Mouse (Mus musculus): ENCODE measurements around the gene Spta1. TPM values are rescaled to one million over a fixed set of nuclear protein-coding genes. Genes with fewer than 3 reads are reported as not detected.

Spta1 gene
- polyA plus RNA-seq (2017; shearing (Covaris generic)) = 0.22 TPM

DNA sequence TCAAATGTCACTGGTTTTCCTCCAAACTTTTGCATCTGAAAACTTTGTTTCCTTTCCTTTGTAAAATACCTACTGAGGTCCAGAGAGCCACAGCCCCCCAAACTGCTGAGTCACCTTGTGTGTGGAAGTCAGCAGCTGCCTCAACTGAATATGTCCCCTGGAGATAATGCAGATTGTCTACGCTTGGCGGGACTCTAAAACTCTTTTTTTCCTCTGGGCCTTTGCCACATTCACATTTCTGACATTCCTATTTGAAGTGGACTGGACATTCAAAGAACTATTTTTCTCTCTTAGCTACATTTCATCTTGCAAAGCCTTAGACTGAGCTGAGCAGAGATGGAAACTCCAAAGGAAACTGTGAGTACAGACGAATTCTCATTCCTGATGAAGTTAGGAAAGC lies at the start of gene Spta1:
TSS of gene Spta1 (plus strand) at position 172 of the 400 bp plus-strand sequence.

GRCm38 (mm10) chr1:174131217-174131616 lies 41.4 kb upstream of the Spta1 start, which contains the start of gene Olfr424:
Gene Olfr424 (plus strand): TSS chr1:174131517.

GRCm38 (mm10) chr1:174155333-174155732 lies 17.2 kb upstream of the Spta1 start, which contains the start of gene Olfr420:
Gene Olfr420 (plus strand): TSS chr1:174155633.

GRCm38 (mm10) chr1:174251961-174252360 lies 79.4 kb downstream of the Spta1 start, which contains the start of gene Olfr419:
Gene Olfr419 (minus strand): TSS chr1:174252061.

Other genes with a start within 250 kb of the Spta1 start
- gene Mndal, start 230.3 kb upstream of the Spta1 start, polyA plus RNA-seq (2017; shearing (Covaris generic)) = 575 TPM
- 508 TPM for gene Ifi203, start 230.1 kb upstream of the Spta1 start, polyA plus RNA-seq (2017; shearing (Covaris generic))
- gene Ifi202b, start 190.0 kb upstream of the Spta1 start, polyA plus RNA-seq (2017; shearing (Covaris generic)) = not detected
- 0.45 TPM for gene Ifi205, start 141.0 kb upstream of the Spta1 start, polyA plus RNA-seq (2017; shearing (Covaris generic))
- not detected for gene Olfr433, start 132.1 kb upstream of the Spta1 start, polyA plus RNA-seq (2017; shearing (Covaris generic))
- gene Olfr432, start 123.6 kb upstream of the Spta1 start, polyA plus RNA-seq (2017; shearing (Covaris generic)) = not detected
- gene Olfr430, start 106.2 kb upstream of the Spta1 start, polyA plus RNA-seq (2017; shearing (Covaris generic)) = not detected
- gene Olfr429, start 88.4 kb upstream of the Spta1 start, polyA plus RNA-seq (2017; shearing (Covaris generic)) = not detected
- gene Olfr427, start 75.9 kb upstream of the Spta1 start, polyA plus RNA-seq (2017; shearing (Covaris generic)) = not detected
- not detected for gene Olfr231, start 51.6 kb upstream of the Spta1 start, polyA plus RNA-seq (2017; shearing (Covaris generic))
- gene Olfr424, start 41.3 kb upstream of the Spta1 start, polyA plus RNA-seq (2017; shearing (Covaris generic)) = not detected
- not detected for gene Olfr420, start 17.1 kb upstream of the Spta1 start, polyA plus RNA-seq (2017; shearing (Covaris generic))
- gene Olfr419, start 79.3 kb downstream of the Spta1 start, polyA plus RNA-seq (2017; shearing (Covaris generic)) = not detected
- gene Mptx1, start 157.7 kb downstream of the Spta1 start, polyA plus RNA-seq (2017; shearing (Covaris generic)) = not detected
- not detected for gene Olfr417, start 192.3 kb downstream of the Spta1 start, polyA plus RNA-seq (2017; shearing (Covaris generic))
- not detected for gene Olfr248, start 218.3 kb downstream of the Spta1 start, polyA plus RNA-seq (2017; shearing (Covaris generic))